Mouse (Mus musculus) WW6 (cell line): ENCODE measurements at regions not wholly inside any gene's neighbourhood (a gene's known extent, or its start where the extent isn't known, plus 50 kb on each side); places are given as distances from the start of the nearest gene placed in this dataset.
"Not testable (repeated sequence)": the region's sequence is repeated elsewhere in the genome, so short reads cannot be mapped to it uniquely, and the experiment has no call there.

Source experiments
- DNase-seq: peaks from one replicate; pipeline ENCODE4 v3.0.0-alpha.2; 2013; ENCODE audit warnings: low read depth, low spot score

DNA sequence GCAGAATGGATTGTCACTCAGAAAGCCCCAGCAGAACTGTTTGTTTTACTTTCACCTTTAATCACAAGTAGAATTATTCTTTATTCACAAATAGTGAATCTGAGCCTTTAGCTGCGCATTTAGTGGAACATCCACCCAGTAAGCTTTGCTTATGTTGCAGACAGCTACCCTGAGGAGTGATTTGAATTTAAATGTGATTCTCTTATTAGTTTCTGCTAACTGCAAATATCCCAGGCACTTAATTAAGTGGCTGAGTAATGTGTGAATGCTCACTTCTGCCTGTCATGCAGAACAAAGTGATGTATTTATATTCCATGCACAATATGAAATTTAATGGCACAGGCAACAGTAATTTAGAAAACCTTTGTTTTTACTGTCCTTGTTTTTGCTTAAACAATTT lies 344.4 kb upstream of the Nova1 start:
- DNase-seq, result no peak

DNA sequence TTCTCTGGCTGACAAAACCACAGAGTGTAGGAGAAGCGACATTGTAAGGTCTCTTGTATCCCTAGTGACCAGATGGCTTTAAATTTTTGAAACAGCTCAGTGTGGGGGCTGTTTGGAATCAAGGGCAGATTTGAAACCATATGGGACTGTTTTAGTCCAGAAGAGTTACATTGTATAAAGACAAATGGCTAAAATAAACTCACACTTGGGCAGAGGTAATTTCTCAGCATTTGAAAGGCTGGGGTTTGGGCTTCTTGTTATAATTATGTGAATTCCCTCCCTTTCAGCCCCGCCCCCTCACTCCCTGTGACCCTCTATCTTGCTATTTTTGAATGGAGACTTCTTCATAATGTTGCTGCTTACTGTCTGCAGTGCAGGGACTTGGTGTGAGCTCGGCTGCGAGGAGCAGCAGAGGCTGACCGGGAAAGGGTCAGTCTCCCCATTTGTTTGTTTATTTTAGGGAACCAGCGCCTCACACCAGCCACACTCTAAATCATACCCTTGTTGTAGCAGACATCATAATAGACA lies 344.0 kb upstream of the Nova1 start:
- no peak for DNase-seq

DNA sequence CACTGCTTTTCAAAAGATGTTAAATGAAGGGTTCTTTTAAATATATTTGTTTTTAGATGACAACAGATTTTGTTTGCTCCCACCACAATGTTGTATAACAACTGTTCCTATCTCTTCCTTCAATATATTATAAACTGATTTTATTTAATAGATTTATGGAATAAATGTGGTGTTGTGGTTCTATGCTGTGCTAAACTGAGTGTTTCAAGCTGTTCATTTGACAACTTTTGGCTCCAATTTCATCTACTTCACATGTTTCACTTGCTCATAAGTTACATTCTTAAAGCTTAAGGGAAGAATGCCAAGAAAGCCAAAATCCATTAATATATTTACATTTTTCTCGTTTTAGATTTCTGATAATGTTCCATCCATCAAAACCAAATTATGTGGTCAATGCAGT lies 341.9 kb upstream of the Nova1 start:
- DNase-seq, result no peak

DNA sequence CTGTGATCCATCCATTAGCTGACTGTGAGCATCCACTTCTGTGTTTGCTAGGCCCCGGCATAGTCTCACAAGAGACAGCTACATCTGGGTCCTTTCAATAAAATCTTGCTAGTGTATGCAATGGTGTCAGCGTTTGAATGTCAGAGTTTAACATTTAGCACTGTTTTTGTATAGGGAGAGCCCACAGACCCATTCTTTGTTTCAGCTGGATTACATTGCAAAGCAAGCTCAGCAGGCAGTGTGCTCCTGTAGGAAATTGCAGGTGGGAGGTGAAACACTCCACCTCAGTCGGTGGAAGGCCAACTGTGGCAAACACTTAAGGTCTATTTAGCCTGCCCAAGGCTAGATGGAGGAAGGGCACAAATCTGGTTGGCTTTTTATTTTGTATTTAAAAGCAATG lies 337.2 kb upstream of the Nova1 start:
- DNase-seq, result not testable (repeated sequence)

DNA sequence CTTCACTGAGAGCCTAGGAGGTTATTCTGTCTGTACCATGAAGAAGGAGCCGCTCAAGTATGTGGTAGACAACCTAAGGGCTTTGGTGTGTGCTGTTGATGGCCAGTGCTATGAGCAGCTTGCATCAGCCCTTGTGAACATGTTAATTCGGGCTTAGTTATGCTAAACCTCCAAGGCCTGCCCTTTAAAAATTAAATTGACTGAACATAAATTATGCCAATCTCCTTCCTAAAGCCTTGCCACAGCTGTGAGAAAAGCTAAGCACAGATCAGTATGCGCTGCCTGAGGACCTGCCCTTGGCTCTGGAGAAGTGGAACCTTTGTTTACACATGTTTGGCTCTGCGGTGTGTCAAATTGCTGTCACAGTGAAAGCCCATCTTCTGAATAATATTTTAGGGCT lies 321.9 kb upstream of the Nova1 start:
- no peak for DNase-seq

DNA sequence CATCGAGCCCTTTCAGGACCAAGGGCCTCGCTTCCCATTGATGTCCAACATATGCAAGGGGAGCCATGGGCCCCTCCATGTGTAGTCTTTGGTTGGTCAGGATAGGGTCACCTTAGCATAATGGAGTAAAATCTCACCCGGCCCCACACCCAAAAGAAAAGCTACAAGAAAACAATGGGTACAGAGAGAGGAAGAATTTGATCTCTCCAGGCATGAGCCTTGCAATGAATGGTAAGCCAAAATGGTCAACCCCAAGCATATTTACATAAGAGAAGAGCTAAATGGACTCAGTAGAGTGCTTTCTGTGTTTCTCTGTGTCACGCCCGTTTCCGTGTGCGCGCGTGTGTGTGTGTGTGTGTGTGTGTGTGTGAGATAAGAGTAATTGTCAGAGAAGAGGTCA lies 311.1 kb upstream of the Nova1 start:
- DNase-seq, result no peak

DNA sequence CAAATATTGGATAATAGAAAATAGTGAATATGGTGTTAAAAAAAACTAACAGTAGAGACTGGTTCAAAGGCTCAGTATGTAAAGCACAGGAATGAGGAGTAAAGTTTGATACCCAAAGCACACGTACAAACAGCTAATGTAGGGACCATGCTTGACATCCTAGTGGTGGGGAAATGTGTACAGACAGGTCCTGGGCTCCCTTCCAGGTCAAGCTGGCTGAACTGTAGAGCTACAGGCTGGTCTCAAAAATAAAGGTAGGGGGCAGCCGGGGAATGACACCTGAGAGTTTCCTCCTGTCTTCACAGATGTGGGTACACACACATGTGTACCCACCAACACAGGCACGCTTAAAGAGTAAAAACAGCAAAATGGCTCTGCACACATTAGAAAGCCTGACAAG lies 309.9 kb upstream of the Nova1 start:
- DNase-seq, result no peak

DNA sequence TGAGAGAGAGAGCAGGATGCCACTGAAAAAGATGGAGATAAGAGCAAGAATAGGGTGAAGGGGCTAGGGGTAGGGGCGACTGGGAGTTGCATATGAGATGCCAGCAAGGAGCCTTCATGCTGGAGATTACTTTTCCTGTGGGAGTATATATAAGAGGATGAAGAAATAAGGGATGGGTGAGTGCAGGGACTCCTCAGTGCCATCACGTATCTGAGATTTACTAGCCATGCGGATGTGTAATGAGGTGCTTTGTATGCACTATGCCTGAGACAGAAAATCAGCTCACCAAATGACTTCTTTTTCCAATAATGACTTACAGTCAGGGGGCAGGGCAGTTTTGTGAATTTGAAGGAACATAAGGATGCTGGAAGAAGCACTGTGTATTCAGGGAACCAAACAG lies 302.7 kb upstream of the Nova1 start:
- no peak for DNase-seq

DNA sequence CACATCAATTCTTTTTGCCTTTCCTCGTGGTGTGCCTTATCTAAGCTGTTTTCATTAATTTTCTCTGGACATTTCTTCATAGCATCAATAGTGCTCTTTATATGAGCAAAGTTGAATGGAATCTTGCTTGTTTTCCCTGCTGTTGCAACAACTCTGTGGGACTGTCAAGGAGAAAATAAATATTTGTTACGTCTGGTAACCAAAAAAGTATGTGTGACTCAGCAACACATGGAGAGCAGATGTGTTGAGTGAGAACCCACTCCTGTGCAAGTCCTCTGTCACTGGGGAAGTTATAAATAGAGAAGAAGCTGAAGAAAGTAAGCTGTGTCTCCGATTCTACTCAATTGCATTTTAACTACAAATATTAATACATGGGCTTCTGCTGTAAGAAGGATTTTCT lies 298.8 kb upstream of the Nova1 start:
- DNase-seq, result no peak

DNA sequence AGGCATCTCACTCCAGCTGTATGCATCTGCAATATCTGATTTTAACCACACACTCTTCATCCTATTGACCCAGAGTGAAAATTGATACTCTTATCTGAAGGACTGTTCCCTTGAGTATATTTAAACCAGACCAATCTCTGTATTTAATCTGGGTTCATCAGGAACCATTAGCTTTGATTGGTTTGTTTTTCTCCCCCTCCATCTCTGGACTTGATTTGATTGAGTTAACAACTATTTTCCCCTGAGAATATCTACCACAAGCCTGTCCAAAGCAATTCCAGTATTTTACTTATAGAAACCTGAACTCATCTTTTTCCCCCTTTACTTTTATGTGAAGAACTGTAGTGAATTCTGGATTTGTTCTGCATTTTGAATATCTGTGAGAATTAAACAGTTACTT lies 270.5 kb upstream of the Nova1 start:
- DNase-seq, result no peak

DNA sequence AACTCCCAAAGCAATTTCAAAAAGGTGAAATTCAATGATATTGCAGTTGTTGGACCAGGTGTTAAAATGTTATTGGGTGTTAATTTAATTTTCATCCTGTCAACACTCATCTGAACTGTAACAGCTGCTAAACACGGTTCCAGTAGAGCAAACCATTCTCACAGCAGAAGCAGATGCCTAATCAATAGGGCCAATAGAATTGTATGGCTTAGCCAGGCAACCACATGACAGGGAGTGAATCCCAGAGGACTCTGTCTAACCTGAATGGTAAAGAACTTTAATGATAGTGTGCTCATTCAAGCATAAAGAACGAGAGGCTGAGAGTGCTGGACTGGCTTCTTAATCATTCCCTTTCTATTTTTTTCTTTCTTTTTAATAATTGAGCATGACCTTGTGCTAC lies 256.2 kb upstream of the Nova1 start:
- DNase-seq, result no peak

DNA sequence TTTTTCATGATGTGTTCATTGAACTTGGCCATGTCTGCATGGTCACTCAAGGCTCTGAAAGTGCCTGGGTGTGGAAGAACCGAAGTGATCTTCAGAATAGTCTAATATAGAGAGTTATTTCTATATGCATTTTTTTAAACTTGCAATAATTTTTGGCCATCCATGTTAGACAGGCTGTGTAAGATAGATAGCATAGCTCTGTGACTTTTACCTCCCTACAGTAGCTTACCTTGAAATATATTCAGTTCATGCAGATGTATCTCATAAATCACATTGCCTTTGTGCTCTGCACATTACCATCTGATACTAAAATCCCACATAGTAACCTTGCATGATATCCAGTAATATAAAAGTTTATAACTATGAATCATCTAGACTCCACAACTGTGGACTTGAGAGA lies 233.7 kb upstream of the Nova1 start:
- no peak for DNase-seq

DNA sequence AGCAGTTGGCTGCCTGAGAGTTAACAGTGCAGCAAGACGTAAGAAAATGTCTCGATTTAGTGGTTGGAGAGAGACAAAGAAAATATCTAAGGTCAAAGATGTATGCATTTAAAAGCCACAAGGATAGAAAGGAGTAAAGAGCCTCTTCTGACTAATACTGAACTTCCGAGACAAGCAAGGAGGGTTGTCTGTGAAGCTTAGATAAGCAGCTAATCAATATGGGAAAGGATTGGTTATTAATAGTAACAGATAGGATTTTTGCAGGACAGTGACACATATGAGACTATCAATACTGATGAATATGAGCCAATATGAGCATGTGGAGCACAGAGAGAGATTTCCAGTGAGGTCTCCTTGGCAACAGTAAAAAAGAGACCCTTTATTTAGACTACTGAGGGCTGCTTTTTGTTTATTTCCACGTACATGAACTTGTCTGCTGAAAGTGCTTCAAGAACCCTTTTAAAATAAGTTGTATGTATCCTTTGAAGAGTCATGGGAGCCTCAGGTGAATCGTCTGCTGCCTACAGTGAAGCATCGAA lies 202.2 kb upstream of the Nova1 start:
- no peak for DNase-seq

DNA sequence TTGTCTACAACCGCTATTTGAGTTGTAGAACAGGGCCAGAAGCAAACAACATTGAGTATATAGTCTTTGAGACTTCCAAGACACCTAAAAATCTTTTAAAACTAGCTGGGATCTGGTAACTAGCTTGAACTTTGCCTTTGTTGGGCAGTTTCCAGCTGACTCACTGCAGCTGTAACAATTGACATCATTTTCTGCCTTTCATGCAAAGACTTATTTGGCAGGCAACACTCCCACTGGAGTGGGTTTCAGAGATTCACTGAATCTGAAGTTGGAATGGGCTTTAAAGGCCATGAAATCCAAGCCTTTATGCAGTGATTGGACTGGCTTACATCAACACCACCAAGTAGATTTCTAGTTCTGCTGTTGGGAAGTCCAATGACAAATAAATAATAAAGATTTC lies 173.6 kb upstream of the Nova1 start:
- no peak for DNase-seq

DNA sequence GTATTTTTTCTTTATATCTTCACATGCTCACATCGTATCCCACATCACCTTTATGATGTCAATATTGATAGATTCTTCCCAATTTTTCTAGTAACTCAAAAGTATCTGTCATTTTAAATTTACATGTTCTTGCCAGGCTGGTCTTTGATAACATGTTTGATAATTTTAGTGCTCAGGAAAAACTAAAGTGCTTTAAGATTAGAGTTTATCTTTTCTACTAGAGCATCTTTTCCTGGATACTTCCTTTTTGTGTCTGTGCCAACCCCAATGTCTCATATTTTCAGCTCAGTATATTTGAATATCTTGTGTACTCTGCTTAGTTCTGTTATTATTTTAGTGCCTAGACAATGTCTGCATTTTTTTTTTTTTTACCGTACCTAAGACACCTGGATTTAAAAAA lies 170.2 kb upstream of the Nova1 start:
- DNase-seq, result no peak

DNA sequence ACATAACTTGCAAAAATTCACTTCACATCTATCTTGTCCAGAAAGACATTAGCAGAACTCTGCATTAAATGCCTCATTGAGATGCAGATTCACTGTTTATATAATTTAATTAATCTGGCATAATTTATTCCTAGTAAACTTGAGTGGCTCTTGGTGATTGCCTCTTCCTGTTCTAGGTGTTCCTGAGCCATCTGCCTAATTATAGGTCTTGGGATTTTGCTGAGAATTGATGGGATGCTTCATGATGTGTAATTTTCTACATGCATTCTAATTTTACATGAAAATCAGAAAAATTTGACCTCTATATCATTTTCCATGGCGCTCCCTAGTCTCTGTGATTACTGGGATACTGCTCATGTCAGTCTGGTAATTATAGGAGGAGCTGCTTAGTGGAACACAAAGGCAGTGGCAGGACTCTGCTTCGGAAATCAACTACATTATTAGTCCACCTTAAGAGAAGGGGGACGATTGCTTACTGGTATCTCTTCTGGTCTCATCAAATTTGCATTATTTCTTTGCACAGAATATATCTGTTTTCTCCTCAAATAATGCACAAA lies 131.6 kb upstream of the Nova1 start:
- DNase-seq, result no peak

DNA sequence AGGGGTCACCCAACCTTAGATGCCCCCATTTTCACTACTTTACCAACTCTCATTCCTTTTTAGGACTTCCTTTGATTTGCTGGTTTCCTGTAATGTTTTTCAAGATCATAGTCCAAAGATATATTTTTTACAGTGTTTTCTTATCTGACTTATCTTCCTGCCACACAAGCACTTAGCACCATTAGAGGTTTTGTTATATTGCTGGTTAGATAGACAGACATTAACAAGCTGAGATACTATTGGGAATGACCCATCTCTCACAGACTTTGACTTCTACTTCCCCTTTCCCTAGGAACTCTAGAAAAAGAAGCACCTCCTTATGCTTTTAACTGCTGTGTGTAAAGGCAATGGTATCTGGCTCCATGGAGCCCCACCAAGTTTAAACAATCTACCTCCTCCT lies 127.0 kb upstream of the Nova1 start:
- no peak for DNase-seq

DNA sequence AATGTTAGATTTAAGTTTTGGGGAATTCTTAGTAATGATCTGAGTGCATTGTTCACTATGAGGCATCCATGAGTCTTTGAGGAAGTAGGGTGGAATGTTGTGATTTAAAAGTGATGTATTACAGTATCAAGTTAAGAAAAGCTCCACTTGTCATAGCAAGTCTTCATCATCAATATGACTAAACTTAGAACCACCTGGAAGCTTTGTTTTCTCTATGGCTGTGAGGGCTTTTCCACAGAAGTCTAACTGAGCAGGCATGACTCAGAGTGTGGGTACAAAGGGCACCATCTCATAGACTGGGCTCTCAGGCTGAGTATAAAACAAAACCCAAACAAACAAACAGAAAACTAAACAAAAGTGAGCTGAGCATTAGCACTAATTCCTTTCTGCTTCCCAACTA lies 112.4 kb upstream of the Nova1 start:
- DNase-seq, result no peak

DNA sequence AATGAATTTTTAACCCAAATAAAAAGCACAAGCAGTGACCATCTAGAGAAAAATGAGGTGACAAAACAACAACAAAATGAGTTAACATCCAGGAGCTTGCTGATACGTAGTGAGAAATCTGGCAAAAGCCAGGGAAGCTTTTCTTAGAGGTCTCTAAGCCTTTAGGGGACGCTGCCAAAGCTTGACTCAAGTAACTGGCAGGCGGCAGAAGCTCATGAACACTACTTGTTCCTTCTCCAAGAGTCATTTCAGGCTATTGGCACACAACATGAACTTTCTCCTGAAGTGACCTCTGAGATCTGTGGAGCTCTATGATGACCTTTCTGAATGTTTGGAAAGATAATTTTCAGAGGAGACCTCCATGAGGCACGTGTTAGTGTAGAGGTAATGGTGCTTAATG lies 98.6 kb upstream of the Nova1 start:
- DNase-seq, result no peak

DNA sequence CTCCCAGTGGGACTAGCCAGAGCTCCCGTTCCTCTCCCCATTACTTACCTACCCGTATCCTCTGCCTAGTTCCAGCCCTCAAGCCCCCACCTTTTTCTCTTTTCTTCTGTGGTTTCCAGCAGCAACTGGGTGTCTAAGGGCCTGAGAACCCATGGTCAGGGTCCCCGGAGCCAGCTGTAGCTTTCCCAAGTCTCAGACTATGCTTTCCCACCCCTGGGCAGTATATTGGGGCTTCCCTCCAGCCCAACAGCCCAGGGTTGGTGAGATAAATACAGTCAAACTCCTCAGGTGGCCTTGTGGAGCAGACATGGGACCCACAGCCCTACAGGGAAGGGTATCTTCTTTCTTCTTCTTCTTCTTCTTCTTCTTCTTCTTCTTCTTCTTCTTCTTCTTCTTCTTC lies 59.4 kb upstream of the Nova1 start:
- no peak for DNase-seq

DNA sequence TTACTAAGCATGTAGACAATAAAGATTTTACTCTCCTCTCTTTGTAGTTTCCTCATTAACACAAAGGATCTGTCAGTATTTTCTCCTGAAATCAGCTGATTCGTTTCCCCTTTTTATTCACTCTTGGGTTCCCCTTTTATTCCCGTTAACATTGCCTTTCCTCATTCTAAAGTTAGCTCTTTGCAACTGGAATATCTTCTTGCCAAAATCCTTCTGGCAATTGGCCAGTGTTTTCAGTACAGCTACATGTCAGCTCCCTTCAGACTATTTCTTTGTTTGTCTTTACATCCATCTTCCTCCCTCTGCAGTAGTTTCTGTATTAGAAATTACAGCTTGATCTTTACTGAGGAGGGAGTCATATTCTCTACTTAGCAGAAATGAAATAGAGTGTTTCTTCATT lies 51.4 kb upstream of the Nova1 start:
- DNase-seq, result no peak
